Mouse (Mus musculus): Measurements from ENCODE around the gene Rasgef1b.

Rasgef1b gene

DNA sequence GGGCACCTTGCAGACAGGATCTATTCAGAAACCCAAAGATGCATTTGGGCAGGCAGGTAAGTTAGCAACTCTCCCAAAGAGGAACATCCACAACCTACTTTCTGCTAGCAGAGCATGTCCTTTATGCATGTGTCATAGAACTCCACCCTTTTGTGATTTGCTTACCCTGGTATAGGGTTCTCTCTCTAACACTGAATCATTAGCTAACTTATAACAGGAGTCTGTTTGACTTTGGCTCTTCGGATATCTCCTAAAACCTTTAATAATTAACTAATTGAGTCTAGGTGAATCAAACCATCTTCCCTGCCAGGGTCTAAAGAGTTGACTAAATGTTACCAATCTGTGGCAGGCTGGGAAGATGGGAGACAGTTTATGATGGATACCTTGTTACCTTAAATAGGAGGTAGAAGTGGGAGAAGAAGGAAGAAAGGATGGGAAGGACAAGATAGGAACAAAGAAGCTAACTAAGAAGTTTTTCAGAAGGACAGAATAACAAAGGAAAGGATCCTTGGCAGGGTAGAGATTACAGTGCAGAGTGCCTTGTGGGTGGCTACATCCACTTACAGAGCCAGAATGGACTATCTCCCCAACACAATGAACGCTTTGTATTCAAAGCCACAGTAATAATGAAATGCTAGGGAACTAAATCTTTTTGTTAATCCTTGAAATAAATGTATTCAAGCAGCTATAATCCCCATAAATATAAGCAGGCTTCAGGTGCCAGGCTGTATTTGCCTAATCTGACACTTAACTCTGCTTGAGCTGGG, 186.7 kb downstream of the Rasgef1b start:
- no peak for DNase-seq (ENCODE audit: low spot score in 2 of 2)

DNA sequence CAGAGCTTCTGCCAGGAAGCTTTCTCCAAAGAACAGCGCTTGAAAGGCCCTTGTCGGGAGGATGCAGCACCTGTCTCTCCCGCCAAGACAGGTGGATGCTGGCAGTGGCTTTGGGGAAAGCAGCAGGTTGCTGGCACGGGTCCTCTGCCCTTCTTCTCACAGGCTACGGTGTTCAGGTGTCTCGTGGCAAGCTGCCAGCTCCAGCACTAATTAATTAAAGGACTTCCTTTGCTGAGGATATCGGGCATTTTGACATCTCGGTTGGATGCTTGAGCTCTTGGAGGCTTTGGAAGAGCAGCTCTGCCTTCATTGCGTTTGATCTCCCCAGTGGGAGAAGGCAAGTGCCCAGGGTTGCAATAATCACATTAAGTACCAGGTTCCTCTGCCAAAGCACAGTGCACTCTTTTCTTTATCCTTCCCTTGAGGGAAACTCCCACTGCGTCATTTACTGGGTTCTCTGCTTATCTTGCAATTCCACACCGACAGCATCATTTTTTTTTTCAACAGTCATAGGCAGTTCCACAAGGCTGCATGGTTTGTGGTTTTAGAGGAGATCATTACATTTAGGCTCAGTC, 187.5 kb downstream of the Rasgef1b start:
- no peak for DNase-seq (ENCODE audit: low spot score in 2 of 2)

DNA sequence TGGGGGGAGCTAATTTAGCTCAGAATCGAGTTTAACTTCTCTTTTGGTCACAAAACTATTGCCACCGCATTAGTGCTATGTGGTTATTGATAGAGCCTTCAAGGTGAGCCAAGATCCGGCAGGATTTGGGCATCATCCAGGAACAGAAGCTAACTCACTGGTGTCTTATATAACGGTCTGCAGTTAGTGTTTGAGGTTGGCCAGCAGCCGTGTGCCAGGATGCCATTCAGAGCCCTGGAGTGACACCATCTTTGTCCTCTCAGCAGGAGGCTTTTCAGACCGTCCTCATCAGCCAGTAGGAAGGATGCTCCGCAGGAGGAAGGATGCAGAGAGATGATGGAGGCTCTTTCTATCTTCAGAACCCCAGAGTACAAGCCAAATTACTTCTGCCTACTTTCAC, 195.4 kb downstream of the Rasgef1b start:
- no peak for DNase-seq (ENCODE audit: low spot score in 2 of 2)

DNA sequence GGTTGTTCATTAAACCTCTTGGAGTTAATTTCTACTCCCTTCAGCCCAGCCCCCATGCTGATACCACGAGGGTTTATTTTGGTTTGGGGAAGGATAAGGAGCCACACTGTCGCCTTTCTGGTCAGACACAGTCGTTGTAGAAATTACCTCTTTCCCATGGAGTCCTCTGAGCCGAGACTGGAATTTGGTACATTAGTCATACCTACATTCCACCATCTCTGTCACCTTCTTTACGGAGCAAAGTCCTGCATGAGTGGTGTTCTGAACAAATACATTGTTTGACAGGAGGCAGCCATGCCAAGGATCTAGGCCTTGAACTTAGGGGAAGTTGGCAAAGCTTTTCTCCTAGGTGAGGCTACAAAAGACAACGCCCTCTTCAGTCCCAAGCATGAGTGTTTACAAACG, 202.1 kb downstream of the Rasgef1b start:
- DNase-seq (ENCODE audit: low spot score in 2 of 2), result no peak

DNA sequence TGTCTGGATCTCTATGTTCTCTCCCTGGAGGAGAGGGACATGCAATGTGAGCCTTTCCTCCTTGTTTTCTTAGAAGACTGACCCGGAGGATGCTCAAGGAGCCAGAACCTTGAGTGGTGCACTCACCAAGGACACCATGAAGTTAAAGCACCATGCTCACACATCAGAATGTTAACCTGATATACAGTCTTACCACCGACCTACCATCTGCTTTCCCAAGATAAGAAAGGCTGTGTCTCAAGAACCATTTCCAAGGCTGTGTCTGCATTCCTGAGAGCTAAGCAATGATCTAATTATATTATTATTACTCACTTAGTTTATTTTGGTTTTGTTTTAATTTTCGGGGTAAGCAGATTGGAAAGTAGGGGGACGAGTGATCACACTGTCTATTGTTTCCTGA, 203.2 kb downstream of the Rasgef1b start:
- DNase-seq (ENCODE audit: low spot score in 2 of 2), result no peak

DNA sequence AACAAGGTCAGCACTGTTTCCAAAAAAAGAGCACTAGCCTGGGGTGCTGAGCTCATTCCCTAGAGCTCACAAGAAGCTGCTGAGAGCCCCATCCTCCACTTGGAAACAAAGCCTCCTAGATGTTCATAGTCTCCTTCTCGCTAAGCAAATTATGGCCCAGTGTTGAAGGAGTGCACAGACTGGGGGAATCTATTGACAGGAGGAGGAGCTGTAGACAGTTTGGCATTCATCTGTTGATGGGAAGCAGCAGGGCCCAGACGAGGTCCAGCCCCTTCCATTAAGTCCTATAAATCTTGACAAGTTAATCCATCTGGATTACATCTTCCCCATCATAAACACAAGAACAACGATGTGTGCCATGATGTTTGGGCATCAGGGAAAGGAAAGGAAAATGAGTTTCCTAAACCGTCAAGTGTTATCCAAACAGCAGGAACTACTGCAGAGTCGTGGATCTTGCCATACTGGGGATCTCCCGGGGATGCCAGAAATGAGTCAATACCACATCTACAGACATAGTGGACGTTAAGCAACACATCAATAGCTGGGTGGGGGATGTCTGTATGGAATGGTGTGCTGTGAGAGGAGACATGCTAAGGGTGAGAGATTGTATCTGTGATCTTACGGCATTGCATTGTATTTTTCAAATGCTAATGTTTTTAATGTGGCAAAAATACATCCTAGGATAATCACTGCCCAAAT, 206.1 kb downstream of the Rasgef1b start:
- DNase-seq (ENCODE audit: low spot score in 2 of 2), result no peak

DNA sequence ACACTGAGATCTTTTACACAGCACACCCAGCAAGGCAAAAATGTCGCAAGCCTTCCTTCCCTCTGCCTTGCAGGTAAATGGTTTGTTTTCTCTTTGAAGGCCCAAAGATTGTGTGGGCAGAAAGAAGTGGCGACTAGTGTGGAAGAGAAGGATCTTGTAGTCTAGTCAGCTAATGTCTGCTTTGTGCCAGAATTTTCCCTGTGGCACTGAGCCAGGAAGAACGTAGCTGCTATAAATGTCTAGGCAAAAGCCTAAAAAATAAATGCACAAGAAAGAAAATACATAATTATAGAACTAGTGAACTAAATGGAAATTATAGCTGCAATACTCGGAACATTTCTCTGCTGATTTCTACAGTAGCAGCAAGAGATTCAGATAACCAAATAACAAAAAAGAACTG, 207.5 kb downstream of the Rasgef1b start:
- peak in 1 of 2 experiments; percentile 27 for DNase-seq (ENCODE audit: low spot score in 2 of 2)

DNA sequence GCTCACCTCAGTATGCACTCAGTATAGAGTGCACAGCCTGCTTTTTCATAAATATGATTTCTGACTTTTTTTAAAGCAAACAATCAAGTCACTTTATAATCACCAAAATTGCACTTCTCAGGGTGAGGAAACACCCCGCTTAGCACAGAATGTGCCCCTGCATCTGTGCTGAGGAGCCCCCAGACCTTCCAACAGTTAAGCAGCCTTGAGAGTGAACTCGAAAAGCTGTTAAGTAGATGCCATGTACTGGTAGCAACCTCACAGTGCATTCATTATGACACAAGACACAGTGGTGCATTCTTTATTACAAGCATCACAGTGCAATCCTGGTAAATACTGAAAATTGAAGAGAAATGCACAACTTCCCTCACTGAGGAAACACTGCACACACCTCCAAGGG, 209.3 kb downstream of the Rasgef1b start:
- no peak for DNase-seq (ENCODE audit: low spot score in 2 of 2)

DNA sequence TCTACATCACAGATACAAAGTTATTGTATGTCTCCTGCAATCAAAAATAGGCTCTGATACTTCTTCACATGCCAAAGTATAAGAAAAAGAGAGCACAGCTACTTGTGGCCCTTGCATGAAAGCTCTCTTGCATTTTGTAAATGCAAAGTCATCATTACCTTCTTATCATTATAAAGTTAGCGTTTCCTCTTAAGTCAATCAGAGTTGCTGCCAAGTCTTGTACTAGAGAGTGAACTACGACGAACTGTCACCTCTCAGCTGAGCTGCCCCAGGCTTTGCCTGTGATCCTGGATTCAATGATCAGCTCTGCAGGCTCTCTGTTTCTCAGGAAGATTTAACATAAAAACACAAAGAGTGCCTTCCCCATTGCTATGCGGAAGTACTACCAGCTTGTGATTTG, 209.8 kb downstream of the Rasgef1b start:
- DNase-seq (ENCODE audit: low spot score in 2 of 2), result no peak

DNA sequence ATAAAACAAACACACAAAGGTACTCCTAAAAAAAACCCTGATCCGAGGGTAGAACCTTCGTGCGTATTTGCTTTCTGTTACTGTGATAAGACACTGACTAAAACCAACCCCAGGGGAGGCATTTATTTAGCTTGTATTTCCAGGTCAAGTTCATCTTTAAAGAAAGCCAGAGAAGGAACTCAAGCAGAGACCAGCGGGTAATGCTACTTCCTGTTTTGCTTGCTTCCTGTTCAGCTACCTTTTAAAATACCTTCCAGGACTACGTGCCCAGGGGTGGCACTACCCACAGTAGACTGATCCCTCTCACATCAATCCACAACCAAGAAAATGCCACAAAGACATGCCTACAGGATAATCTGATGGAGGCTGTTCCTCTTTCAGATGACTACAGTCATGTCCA, 212.7 kb downstream of the Rasgef1b start:
- DNase-seq (ENCODE audit: low spot score in 2 of 2), result no peak

DNA sequence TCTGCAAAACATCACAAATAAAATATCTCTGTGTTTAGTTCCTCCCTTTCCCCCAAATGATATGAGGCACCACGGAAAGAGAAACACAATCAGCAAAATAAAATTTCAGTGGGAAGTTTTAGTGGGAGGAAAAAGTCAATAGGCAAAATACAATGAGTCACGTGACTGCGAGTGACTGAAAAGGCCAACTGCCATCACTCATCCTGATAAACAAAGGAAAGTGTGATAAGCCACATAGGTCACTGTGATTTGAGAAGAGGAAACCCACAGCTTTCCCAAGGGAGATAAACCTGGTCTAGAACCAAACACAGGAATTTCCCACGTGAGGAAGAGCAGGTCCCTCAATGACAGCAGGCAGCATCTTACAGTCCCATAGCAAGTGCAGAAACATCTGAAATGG, 213.1 kb downstream of the Rasgef1b start:
- no peak for DNase-seq (ENCODE audit: low spot score in 2 of 2)

DNA sequence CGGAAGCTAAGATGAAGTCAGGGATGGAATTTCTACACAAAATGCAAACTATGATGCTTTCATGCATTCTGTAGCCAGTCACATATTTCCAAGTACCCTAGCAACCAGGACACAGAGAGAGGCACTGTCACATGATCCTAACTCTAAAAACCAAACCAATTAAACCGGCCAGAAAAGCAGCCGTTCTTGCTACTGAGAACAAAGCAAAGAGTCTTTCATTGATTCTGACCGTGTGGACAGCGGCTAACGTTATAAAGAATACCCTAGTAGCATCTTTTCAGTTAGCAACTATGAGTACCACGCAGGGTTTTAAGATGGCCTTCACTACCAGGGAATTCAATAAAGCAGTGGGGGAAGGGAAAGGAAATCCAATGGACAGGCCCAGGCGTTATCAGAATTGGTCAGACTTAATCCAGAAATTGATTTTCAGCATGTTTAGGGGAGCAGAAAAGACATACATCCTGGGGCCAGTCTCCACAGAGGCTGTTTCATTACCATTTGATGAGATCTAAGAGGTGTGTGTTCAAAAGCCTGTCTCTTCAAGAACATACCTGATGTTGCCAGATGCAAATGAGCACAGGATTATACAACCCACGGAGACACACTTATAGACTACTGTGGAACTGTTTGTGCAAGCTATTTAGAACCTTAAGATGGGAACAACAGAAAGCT, 215.5 kb downstream of the Rasgef1b start:
- DNase-seq (ENCODE audit: low spot score in 2 of 2), result no peak

DNA sequence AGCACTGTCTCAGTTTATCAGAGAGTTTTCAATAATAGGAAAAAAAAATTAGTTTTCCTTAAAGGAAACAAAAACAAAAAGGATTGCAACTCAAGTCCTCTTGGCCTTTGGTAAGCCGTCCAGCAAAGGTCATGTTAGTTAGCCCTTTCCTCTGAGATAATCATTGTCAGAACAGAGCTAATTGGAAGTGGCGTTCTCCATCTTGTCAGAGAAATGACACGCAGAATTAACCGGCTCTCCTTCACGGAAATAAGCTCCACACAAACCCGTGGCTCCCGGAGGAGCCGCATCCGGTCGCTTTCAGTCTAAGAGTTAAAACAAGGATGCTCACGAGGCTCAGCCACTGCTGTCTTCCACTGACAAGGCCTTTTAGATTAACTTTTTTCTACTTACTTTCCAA, 217.8 kb downstream of the Rasgef1b start:
- no peak for DNase-seq (ENCODE audit: low spot score in 2 of 2)

DNA sequence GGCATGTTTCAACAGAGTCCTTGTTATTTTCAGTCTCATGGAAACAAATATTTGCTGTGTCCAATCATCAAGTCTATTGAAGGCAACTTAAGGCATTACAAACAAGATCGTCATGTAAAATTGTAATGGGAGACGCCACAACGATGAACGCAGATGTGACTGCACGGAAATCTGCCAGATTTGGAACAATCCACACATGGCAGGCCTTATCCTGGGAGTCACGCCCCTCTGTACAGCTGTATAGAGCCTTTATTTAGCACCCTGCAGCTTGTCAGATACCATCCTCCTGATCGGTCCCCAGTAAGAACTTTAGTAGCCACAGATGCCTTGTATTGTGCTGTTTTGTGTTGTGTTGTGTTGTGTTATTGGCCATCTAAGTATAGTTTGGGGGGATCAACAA, 222.8 kb downstream of the Rasgef1b start:
- DNase-seq (ENCODE audit: low spot score in 2 of 2), result no peak

DNA sequence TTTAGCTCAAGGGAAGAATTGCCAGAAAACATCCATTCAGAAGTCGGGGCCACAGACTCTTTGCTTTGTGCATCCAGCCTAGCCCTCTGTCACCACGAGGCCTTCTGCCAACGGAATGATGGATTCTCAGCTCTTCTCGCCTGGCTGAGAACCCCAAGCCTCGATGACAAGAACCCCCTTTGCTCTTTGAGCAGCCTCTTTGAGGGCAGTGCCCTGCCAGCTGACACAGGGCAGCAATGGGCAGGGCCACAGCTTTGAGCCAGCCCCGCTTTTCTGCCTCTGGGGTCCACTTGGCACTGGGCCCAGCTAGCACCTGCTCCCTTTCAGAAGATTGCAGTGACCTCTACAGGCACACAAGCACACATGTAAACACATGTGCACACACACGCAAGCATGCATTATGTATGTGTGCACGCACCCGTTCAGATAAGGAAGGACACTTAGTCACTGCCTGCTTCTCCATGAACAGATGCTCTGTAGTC, 224.5 kb downstream of the Rasgef1b start:
- peak; percentile 45 to 53 for DNase-seq (ENCODE audit: low spot score in 2 of 2)

DNA sequence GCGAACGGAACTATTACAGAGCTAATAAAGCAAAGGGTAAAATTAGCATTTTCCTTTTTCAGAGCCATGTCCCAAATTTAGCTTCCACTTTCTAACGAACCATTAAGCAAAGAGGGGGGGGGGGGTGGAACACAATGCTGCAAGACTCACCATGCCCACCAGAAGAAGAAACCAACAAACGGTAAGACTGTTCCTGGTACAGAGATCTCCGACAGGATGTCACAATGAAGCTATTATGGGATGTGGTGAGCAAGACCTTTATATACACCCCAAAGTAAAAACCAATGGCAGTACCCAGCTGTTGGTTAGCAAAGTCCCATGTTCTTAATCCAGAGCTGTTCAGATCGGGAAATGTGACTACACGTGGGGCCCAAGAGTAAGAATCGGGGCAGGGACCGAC, 226.2 kb downstream of the Rasgef1b start:
- DNase-seq (ENCODE audit: low spot score in 2 of 2), result no peak

DNA sequence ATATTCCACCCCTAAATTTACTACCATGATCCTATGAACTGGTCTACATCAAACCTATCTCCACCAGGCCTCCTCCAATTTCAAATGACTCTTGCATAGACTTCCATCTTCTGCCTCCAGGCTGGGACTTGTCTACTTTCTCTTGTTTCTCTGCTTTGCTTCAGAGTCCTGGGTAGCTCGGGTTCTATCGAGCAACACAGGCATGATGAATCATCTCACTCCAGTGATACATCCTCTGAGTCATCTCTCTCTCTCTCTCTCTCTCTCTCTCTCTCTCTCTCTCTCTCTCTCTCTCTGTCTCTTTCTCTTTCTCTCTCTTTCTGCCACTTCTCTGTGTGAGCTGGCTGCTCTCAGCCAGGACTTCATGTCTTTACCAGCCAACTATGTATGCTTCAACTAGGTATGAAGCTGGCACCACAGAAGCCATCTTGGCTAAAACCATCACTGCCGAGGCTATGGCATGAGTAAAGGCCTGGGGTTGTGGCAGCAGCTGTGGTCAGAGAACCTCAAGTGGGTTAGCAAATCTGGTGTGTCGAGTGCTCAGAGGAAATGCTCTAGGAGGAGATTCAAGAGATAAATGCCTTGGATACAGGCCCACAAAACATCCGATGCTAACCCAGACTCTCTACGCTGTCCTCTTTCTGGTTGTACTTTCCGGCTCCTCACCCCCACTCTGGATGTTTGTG, 229.3 kb downstream of the Rasgef1b start:
- DNase-seq (ENCODE audit: low spot score in 2 of 2), result no peak

DNA sequence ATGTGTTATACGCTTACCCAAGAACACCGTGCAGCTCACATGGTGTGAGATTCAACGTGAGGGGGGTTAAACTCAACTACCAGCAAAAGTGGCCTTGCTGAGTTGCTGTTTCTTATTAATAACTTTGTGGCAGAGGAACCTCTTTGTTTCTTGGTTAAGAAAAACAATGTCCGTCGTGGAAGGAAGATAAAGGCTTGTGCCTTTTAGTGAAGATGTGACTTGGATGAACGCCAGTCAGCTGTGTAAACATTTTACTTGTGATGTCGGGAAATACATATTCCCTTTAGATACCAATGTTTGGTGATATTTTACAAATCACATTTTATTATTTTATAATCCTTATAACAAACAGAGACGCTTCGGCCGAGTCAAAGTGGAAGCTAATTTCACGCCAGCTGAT, 231.0 kb downstream of the Rasgef1b start:
- DNase-seq (ENCODE audit: low spot score in 2 of 2), result no peak

DNA sequence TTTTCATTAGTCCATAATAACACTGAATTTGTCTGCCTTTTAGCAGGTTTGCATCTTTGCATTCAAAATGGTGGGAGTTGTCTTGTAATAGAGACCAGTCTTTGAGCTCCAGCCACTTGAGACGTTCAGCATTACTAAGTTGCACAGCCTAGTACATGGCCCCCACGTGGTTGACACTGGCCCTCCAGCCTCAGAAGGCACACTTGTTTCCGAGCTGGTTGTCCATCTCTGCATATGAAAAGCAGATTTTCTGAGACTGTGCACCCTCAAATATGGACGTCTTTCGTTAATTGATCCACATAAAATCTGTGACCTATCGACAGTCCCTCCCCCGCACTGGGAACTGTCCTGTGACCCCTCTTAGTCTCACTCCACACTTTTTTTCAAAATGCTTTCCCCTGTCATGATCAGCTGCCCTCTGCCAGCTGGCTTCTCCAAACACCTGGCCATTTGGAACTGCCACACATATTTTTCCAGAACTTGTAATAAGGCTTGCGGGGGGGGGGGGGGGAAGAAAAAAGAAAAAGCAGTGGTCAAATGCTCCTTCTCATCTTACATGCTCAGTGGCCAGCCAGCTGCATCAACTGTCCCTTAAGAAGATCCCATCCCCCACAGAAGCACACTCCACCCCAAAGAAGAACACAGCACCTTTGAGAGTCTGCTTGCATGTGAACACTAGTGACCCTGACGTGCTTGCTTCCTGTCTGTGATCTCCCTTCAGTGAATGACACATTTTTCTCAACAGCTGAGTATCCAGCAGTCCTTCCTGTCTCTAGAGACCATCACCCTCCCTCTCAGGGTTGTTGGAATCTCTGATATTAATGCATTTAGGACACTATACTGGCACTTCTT, 231.7 kb downstream of the Rasgef1b start:
- no peak for DNase-seq (ENCODE audit: low spot score in 2 of 2)

DNA sequence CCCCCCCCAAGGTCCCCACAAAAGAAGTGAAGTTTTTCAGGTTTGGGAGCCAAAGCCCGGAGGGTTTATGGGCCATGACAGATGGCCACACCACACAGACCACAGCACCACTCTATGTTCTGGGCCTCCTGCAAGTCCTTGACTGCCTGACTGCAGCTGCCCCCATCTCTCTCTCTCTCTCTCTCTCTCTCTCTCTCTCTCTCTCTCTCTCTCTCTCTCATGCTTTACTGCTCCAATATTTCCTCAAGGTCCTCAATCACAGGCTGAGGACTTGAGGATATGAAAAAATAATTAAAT, 232.8 kb downstream of the Rasgef1b start:
- DNase-seq (ENCODE audit: low spot score in 2 of 2), result no peak

All from frontal cortex, postnatal 10 days (tissue).